Mouse (Mus musculus) embryonic facial prominence, embryonic 13.5 days (tissue): ENCODE measurements around the gene Stard3. TPM values are rescaled to one million over a fixed set of nuclear protein-coding genes. Genes with fewer than 3 reads are reported as not detected.

Experiments
- ATAC-seq: fragments of 200-750 bp; cut with Nextera tagmentation; 2 replicates; pipeline ENCODE4 v1.8.0; 2017; ENCODE audit warnings: low read depth; ENCODE audit not compliant: insufficient number of reproducible peaks, insufficient read depth, low FRiP score, low TSS enrichment
- H3K27ac ChIP-seq: fragments of 300-500 bp; sonication (generic); 2 replicates; pipeline ENCODE4 v1.5.1; 2015; ENCODE audit warnings: moderate library complexity, mild to moderate bottlenecking, inconsistent platforms
- H3K27me3 ChIP-seq: fragments of 300-500 bp; sonication (generic); 2 replicates; pipeline ENCODE4 v1.6.1; 2015; ENCODE audit warnings: mild to moderate bottlenecking, inconsistent platforms
- H3K36me3 ChIP-seq: fragments of 300-500 bp; sonication (generic); 2 replicates; pipeline ENCODE4 v1.6.1; 2015; ENCODE audit warnings: mild to moderate bottlenecking, inconsistent platforms
- H3K4me1 ChIP-seq: fragments of 300-500 bp; sonication (generic); 2 replicates; pipeline ENCODE4 v1.6.1; 2015; ENCODE audit warnings: inconsistent platforms
- H3K4me2 ChIP-seq: fragments of 300-500 bp; sonication (generic); 2 replicates; pipeline ENCODE4 v1.6.1; 2015; ENCODE audit warnings: moderate library complexity, mild to moderate bottlenecking, inconsistent platforms
- H3K4me3 ChIP-seq: fragments of 300-500 bp; sonication (generic); 2 replicates; pipeline ENCODE4 v1.5.1; 2015; ENCODE audit warnings: mild to moderate bottlenecking, inconsistent platforms
- H3K9ac ChIP-seq: fragments of 300-500 bp; sonication (generic); 2 replicates; pipeline ENCODE4 v1.6.1; 2015; ENCODE audit warnings: mild to moderate bottlenecking, inconsistent platforms
- H3K9me3 ChIP-seq: fragments of 300-500 bp; sonication (generic); 2 replicates; pipeline ENCODE4 v1.6.1; 2016; ENCODE audit warnings: inconsistent platforms
- WGBS: fragments of 180-500 bp; shearing (Covaris S2); methylation state at CpG from one replicate; pipeline ENCODE4 v1.1.7; 2015; ENCODE audit warnings: mixed read lengths; 5-methylcytosine and 5-hydroxymethylcytosine counted together
- polyA plus RNA-seq: library from polyadenylated mRNA; unstranded; fragments of >200 nt; fragmentation: Nextera tagmentation; extraction: Ambion mirVana; gene quantifications from 2 replicates; pipeline ENCODE4 v1.2.1, GENCODE M21; 2015

Gene Stard3
- polyA plus RNA-seq, 1 experiment from 2014 or later = 42.3 TPM

- peaks cover 49% of the 10 kb centered on the region for H3K4me1 ChIP-seq
- WGBS = 40% methylated on average over 2 of the region's 2 CpGs
Observed at GRCm38 (mm10) chr11:98414162-98414561, 56.0 kb downstream of the Stard3 start.

GRCm38 (mm10) chr11:98417074-98417473 lies 58.9 kb downstream of the Stard3 start:
- Histone ChIP-seq H3K4me2 (no peak overlapping the region), H3K27me3 (no peaks in the 10 kb centered on the region), H3K4me3 (no peak overlapping the region), H3K9me3 (no peaks in the 10 kb centered on the region), H3K27ac (no peak overlapping the region), H3K9ac (no peak overlapping the region), H3K36me3 (peaks cover 44% of the 10 kb centered on the region), H3K4me1 (peaks cover 35% of the 10 kb centered on the region)
- 83% methylated on average over 1 of the region's 1 CpGs for WGBS
- ATAC-seq = no peak

More at GRCm38 (mm10) chr11:98414162-98414561, 56.0 kb downstream of the Stard3 start:
- Histone ChIP-seq H3K27me3 (peaks cover 5% of the 10 kb centered on the region; the same call in 1 of the 2 replicates), H3K4me2 (peak overlapping the region; percentile 75), H3K36me3 (peaks cover 14% of the 10 kb centered on the region; the same call in 1 of the 2 replicates), H3K27ac (no peak overlapping the region), H3K9me3 (no peaks in the 10 kb centered on the region), H3K9ac (peak overlapping the region; percentile 98), H3K4me3 (peak overlapping the region; percentile 96)
- ATAC-seq = no peak

GRCm38 (mm10) chr11:98418273-98418672 lies 60.1 kb downstream of the Stard3 start:
- Histone ChIP-seq H3K9ac (no peak overlapping the region), H3K36me3 (peaks cover 56% of the 10 kb centered on the region), H3K4me1 (peaks cover 34% of the 10 kb centered on the region), H3K4me3 (no peak overlapping the region), H3K9me3 (no peaks in the 10 kb centered on the region), H3K27me3 (no peaks in the 10 kb centered on the region), H3K27ac (peak overlapping the region; percentile 11; the same call in 1 of the 2 replicates), H3K4me2 (no peak overlapping the region)
- WGBS = 75% methylated on average over 6 of the region's 6 CpGs
- ATAC-seq = no peak

- peaks cover 28% of the 10 kb centered on the region for H3K4me1 ChIP-seq
- no peaks in the 10 kb centered on the region for H3K9me3 ChIP-seq
- 76% methylated on average over 10 of the region's 10 CpGs for WGBS
- no peak overlapping the region for H3K4me3 ChIP-seq
- no peak overlapping the region for H3K4me2 ChIP-seq
- peaks cover 63% of the 10 kb centered on the region for H3K36me3 ChIP-seq
- H3K9ac ChIP-seq = 0 out of 2 replicates have a peak overlapping the region, but pooled peaks have one; percentile 33
- H3K27me3 ChIP-seq = no peaks in the 10 kb centered on the region
- ATAC-seq = no peak
- peak overlapping the region; percentile 68; the same call in 1 of the 2 replicates for H3K27ac ChIP-seq
Observed at GRCm38 (mm10) chr11:98418939-98419547, 60.9 kb downstream of the Stard3 start.

- Histone ChIP-seq H3K4me1 (no peaks in the 10 kb centered on the region), H3K27me3 (no peaks in the 10 kb centered on the region), H3K4me2 (no peak overlapping the region), H3K4me3 (no peak overlapping the region), H3K36me3 (peaks cover 99% of the 10 kb centered on the region), H3K9ac (no peak overlapping the region), H3K9me3 (no peaks in the 10 kb centered on the region), H3K27ac (no peak overlapping the region)
- 92% methylated on average over 7 of the region's 7 CpGs for WGBS
- no peak for ATAC-seq
Observed at GRCm38 (mm10) chr11:98426592-98426991, 68.4 kb downstream of the Stard3 start.

GRCm38 (mm10) chr11:98428436-98428835 lies 70.3 kb downstream of the Stard3 start:
- Histone ChIP-seq H3K36me3 (peaks cover 98% of the 10 kb centered on the region), H3K9me3 (no peaks in the 10 kb centered on the region), H3K4me1 (no peaks in the 10 kb centered on the region), H3K9ac (no peak overlapping the region), H3K4me3 (no peak overlapping the region), H3K4me2 (no peak overlapping the region), H3K27ac (no peak overlapping the region), H3K27me3 (no peaks in the 10 kb centered on the region)
- 83% methylated on average over 5 of the region's 5 CpGs for WGBS
- ATAC-seq = no peak

Other genes with a start within 250 kb of the Stard3 start
- 22.5 and 28.8 TPM in 2 replicates for gene Fbxl20, start 208.0 kb upstream of the Stard3 start, polyA plus RNA-seq
- gene Med1, start 165.1 kb upstream of the Stard3 start, polyA plus RNA-seq = 78.3 and 78.4 TPM in 2 replicates
- 14.3 and 16.2 TPM in 2 replicates for gene Cdk12, start 155.3 kb upstream of the Stard3 start, polyA plus RNA-seq
- 0.17 and 0.48 TPM in 2 replicates for gene Neurod2, start 28.7 kb upstream of the Stard3 start, polyA plus RNA-seq
- 1.2 and 2.0 TPM in 2 replicates for gene Ppp1r1b, start 10.0 kb upstream of the Stard3 start, polyA plus RNA-seq
- 0.89 and 1.1 TPM in 2 replicates for gene Tcap, start 25.4 kb downstream of the Stard3 start, polyA plus RNA-seq
- 0.45 and 1.3 TPM in 2 replicates for gene Pnmt, start 28.1 kb downstream of the Stard3 start, polyA plus RNA-seq
- gene Pgap3, start 42.1 kb downstream of the Stard3 start, polyA plus RNA-seq = 10.9 and 11.3 TPM in 2 replicates
- 49.6 and 51.1 TPM in 2 replicates for gene Erbb2, start 54.1 kb downstream of the Stard3 start, polyA plus RNA-seq
- 78.0 and 90.7 TPM in 2 replicates for gene Mien1, start 80.6 kb downstream of the Stard3 start, polyA plus RNA-seq
- gene Grb7, start 88.0 kb downstream of the Stard3 start, polyA plus RNA-seq = 12.4 and 12.5 TPM in 2 replicates
- gene Ikzf3, start 187.7 kb downstream of the Stard3 start, polyA plus RNA-seq = 0.27 and 0.58 TPM in 2 replicates
- gene Zpbp2, start 192.7 kb downstream of the Stard3 start, polyA plus RNA-seq = not detected in 2 replicates
- gene Ormdl3, start 229.0 kb downstream of the Stard3 start, polyA plus RNA-seq = 69.4 and 71.9 TPM in 2 replicates
- not detected in 2 replicates for gene Lrrc3c, start 239.9 kb downstream of the Stard3 start, polyA plus RNA-seq